Mouse (Mus musculus): ENCODE data around the gene 4930407I10Rik.

The 4930407I10Rik gene

DNA sequence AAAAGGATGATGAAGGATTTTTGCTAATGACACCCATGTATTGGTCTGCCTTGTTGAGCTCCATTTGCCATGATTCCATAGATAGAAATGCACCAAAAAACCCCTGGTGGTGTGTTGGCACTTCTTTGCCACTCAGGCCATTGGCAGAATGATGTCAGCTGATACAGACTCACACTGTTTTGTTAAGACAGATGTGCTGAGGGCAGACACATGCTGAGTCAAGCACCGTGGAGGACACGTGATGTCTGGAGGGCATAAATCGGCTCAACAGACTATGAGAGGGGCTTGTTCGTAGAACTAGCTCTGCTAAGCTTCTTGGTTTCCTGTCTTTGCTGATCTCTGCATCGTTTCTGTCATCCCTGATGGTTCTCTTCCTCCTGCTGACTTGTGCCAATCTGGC lies 6.4 kb upstream of the 4930407I10Rik start:
- no peak for DNase-seq (ENCODE audit: low spot score in 2 of 2)

DNA sequence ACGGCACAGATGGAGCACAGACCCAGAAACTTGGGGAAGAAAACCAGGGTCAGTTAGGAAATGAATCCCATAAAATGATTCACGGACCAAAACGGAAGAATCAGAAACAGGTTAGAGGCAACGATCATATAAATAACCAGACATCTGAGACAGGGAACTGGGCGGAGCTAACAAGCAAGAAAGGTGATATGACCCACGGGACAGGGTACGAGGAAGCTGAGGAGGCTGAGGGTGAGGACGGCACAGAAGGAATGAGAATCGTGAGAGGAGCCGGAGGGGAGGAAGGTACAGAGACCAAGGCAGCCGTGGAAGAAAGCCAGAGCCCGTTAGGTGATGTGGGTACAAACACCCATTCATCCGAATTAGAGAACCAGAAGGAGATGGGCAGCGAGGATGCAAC lies 5.0 kb downstream of the 4930407I10Rik start:
- no peak for DNase-seq (ENCODE audit: low spot score in 2 of 2)

DNA sequence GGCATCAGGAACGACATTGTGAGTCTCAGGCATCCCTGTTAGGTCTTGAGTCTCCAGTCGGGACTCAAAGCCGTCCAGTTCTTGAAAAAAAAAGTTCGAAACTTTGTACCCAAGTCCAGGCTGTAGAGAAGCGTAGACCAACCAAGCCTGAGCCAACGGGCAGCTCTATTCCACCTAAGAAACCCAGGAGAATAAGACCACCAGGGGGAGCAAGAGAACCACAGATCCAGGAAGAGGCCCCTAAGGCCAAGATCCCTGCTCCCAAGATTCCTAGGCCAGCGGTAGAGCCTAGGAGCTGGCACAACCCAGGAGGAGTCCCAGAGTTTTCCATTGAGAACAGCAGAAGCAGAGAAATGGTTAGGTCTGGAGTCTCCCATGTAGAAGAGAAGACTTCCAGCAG lies 6.6 kb downstream of the 4930407I10Rik start:
- peak in 1 of 2 experiments; percentile 73 for DNase-seq (ENCODE audit: low spot score in 2 of 2)

DNA sequence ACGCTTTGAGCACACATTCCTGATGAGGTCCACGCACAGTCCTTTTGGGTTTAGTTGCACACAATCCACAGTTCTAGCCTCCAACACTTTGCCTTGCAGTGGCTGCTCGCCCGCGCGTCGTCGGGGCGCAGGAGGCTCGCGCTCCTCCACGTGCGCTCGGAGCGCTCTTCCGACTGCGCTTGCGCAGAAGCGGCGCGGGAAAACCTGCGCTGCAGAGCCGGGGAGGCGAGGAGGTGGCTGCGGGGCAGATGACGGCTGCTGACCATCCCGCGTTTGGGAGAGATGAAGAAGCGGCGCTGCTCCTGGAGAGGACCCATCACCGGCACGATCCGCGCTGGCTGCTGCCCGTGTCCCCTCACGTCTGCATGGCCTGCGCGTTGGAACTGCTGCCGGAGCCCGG lies 10.9 kb downstream of the 4930407I10Rik start, which contains the start of gene Mei1:
Gene Mei1 (plus strand): TSS at position 99 of the 400 bp plus-strand sequence.
- no peak for DNase-seq (ENCODE audit: low spot score in 2 of 2)

DNA sequence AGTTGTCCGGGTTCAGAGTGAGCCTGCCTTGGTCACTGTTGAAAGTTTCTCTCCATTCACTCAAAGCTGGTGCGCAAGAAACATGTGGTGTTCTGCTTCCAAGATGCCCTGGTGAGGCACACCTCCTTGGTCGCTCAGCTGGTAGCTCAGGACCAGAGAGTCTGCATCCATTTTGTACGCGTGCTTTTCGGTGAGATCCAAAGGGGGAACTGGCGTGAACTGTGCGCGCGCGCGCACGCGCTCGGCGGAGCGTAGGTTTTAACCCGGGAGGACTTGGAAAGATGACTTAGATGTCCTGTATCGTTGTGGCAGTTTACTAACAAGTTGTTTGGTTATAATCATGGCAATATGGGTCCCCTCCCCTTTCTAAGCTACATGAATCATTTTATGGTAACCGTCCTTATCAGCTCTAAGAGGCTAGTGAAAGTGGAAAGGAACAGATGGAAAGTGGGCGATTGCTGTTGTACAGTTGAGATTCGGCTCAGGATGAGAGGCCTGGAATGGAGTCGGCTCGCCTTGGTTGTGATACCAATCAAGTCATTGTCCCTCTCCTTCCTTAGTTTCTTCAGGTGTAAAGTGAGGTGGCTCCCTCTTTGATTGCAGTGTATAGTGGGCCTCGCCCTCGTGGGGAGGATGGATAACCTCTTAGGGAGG lies 13.0 kb downstream of the 4930407I10Rik start:
- DNase-seq (ENCODE audit: low spot score in 2 of 2) = no peak

DNA sequence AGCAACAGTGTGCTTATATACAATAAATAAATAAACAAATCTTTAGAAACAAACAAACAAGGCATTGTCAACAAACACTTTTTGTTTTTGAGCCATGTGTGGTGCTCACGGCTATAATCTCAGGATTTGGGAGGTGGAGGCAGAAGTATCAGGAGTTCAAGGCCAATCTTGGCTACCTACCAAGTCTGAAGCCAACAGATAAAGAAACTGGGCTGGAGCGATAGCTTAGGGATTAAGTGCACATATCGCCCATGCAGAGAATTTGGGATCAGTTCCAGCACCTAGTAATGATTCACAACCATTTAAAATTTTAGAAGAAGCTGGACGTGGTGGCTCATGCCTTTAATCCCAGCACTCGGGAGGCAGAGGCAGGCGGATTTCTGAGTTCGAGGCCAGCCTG lies 14.5 kb downstream of the 4930407I10Rik start:
- DNase-seq (ENCODE audit: low spot score in 2 of 2) = no peak

DNA sequence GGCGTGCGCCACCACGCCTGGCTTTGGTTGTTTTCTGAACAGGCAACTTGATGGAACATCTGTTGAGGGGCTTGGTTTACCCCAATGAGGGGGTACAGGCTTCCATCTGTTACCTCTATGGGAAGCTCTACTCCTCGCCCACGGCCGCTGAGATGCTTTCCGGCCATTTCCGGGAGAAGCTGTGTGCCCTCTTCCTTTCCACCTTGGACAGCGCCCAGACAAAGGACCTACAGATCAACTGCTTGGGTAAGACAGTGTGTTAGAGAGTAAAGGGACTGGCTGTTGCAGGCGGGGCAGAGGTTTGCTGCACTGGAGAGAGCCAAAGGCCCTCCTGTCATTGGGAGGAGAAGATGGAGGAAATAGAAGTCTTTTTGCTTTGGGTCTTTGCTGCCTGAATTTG lies 20.9 kb downstream of the 4930407I10Rik start:
- DNase-seq (ENCODE audit: low spot score in 2 of 2) = no peak

DNA sequence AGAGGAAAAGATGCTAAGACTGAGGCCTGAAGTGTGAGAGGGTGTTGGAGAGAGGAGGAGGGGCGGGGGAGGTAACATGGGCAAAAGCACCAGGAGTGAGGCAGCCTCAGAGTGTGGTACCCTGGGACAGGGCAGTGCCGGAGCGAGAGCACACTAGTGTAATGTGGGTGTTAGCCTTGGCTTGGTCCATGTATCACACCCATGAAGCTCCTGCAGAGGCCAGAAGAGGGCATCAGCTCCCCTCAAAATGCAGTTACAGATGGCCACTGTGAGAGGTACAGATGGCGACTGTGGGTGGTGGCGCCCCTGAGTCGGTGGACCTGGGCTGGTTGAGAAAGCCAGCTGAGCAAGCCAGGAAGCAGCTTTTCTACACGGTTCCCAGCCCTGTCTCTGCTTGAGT lies 22.2 kb downstream of the 4930407I10Rik start:
- peak in 1 of 2 experiments; percentile 25 for DNase-seq (ENCODE audit: low spot score in 2 of 2)

DNA sequence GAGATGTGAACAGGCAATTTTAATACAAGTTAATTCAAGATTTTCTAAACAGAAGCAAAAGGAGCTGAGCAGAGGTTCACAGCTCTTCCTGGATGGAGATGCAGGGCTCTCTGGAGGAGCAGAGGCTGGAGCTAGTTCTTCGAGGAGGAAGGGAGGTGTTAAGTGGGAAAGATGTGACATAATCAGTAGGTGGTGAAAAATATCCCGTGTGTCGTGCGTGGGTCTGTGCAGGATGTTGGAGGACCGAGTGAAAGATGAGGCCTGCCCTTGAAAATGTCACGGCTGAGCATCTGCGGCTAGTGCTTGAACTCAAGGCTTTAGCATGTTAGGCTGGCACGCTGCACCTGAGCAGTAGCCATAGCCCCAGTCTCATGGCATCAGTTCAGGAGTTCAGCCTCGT lies 26.7 kb downstream of the 4930407I10Rik start:
- no peak for DNase-seq (ENCODE audit: low spot score in 2 of 2)

DNA sequence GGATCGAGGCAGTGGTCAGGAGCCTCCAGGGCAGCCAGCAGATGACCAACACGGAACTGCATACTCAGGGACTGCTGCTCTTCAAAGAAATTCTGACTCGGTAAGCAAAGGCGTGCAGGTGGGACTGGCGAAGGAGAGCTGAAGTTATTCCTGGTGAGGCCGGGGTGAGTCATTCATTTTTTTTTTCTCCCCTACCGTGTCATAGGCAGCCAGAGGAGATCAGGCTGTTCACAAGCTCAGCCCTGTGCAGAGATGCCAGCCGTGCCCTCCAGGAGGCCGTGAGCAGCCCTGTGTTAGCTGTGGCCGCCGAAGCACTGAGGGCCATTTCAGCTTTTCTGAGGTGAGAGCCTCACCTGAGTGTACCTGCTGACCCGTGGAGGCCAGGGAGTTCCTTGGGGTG lies 27.2 kb downstream of the 4930407I10Rik start:
- DNase-seq (ENCODE audit: low spot score in 2 of 2) = no peak

DNA sequence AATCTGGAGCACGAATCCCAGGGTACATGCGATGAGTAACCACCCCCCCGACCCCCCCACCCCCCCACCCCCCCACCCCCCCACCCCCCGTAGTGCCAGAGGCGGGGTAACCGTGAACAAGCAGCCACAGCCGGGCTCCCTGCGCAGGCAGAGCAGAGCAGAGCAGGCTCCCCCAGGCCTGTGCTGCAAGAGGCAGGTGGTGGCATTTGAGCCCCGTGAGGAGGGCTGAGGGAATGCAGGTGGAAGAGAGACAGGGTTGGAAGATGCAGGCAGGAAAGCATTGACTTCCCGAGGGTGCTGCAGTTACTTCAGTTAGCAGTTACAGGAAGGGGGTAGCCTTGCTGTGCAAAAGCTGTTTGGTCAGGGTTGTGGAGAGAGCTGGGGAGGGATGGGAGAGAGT lies 28.3 kb downstream of the 4930407I10Rik start:
- no peak for DNase-seq (ENCODE audit: low spot score in 2 of 2)

DNA sequence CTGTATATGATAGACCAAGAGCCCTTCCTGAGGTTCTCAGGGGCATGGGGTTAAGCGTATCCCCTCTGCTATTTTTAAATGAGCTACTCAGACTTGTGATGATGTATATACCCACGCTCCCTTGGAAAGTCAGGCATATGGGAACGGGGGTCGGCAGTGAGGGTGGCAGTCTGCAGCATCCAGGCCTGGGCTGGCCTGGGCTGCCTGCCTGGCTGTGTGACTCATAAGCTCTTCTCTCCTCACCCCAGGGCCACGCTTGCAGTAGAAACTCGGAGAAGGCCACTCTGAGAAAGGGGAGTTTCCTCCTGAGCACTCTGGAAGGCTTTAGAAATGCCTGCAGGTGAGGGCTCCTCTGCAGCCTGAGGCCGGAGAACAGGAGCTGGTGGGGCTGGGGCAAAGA lies 32.1 kb downstream of the 4930407I10Rik start:
- DNase-seq (ENCODE audit: low spot score in 2 of 2) = no peak

DNA sequence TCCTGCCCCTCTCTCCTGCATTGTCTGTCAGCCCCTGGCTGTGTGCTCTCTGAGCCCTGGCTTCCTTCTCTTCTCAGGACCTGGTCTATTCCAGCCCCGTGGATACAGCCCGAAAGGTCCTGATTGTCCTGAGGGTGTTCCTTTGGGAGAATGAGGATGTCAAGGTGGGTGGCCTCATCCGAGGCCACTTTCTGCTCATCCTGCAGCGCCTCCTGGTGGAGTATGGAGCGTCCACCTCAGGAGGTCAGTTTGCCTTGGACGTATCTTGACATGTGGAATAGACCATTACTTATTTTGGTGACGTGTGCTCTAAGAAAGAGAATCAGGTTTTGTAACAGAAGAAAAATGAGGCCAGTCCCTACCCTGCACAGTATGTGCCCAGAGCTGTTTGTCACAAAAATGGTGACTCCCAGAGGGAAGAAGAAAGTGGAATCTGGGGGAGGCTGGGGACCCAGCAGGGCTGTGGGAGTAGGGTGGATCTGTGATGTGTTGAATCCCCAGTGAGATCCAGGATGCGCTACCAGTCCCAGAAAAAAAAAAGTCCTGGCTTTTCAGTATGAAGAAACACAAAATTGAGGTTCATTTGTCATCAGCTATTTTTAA lies 48.1 kb downstream of the 4930407I10Rik start:
- DNase-seq (ENCODE audit: low spot score in 2 of 2) = no peak

Data from frontal cortex, postnatal 25 days (tissue).